Mouse (Mus musculus): ENCODE data around the gene Psmc3. TPM values are rescaled to one million over a fixed set of nuclear protein-coding genes. Genes with fewer than 3 reads are reported as not detected.

The Psmc3 gene
- total and polyA plus RNA-seq, 3 experiments, result 214 to 284 (median 257) TPM

GRCm38 (mm10) chr2:91047359-91047758 is 6.5 kb upstream of the Psmc3 start:
- dilution Hi-C loops (cut with MboI; ENCODE audit: extremely low pct_ligation_motif_present, extremely low pct_unique_long_range_greater_than_20kb, low sequenced_read_pairs) (no loop called here), in situ Hi-C loops (cut with MboI; ENCODE audit: low pct_ligation_motif_present, low pct_unique_long_range_greater_than_20kb, low sequenced_read_pairs) (no loop called here)
- no peak overlapping the region for H3K27ac ChIP-seq (ENCODE audit: insufficient read depth, low read depth)
- H3K9ac ChIP-seq (ENCODE audit: insufficient read depth, low read depth), result no peak overlapping the region
- no peak for DNase-seq (ENCODE audit: extremely low read depth)
- no peak overlapping the region for H3K4me3 ChIP-seq (replicated peaks in 1 of 3; ENCODE audit: low read depth in 2 of 3, low read length in 2 of 3, poor library complexity in 1 of 3)
- H3K4me2 ChIP-seq (ENCODE audit: insufficient read depth, low read depth, poor library complexity, severe bottlenecking), result no peak overlapping the region
- no peaks in the 10 kb centered on the region for H3K79me2 ChIP-seq (replicated peaks; ENCODE audit: control insufficient read depth, extremely low read depth, insufficient read depth, poor library complexity, severe bottlenecking)
- peaks cover 0 to 6% of the 10 kb centered on the region in 2 experiments for H3K36me3 ChIP-seq (replicated peaks in 1 of 2; ENCODE audit: control insufficient read depth in 1 of 2, insufficient read depth in 1 of 2, low read length in 1 of 2)
- no peak for TF ChIP-seq NRF1 (IDR thresholded peaks at IDR 0.05; ENCODE audit: low read depth, low read length)
- no peak for TF ChIP-seq IRF4 (IDR thresholded peaks at IDR 0.05; ENCODE audit: low read depth, low read length)
- no peak for TF ChIP-seq UBTF (IDR thresholded peaks at IDR 0.05; ENCODE audit: low read depth, low read length)
- no peak for TF ChIP-seq TCF12 (IDR thresholded peaks at IDR 0.05; ENCODE audit: low read depth, low read length)
- no peak for TF ChIP-seq MAFK (IDR thresholded peaks at IDR 0.05; ENCODE audit: insufficient replicate concordance, low read length)
- no peak for TF ChIP-seq PAX5 (IDR thresholded peaks at IDR 0.05; ENCODE audit: low read length)
- TF ChIP-seq RCOR1 (conservative IDR thresholded peaks at IDR 0.05; ENCODE audit: low read depth, low read length), result no peak
- TF ChIP-seq SIN3A (IDR thresholded peaks at IDR 0.05; ENCODE audit: low read length), result no peak
- TF ChIP-seq E2F4 (IDR thresholded peaks at IDR 0.05; ENCODE audit: insufficient replicate concordance, low read depth, low read length), result no peak
- no peaks in the 10 kb centered on the region for H3K9me3 ChIP-seq (replicated peaks; ENCODE audit: low read length)
- peaks cover 5 to 19% of the 10 kb centered on the region in 2 experiments; a peak in 3 of 4 replicates for H3K4me1 ChIP-seq (ENCODE audit: control insufficient read depth in 1 of 2, insufficient read depth in 2 of 2)
- H3K27me3 ChIP-seq (replicated peaks), result no peaks in the 10 kb centered on the region

- Histone ChIP-seq H3K4me2 (ENCODE audit: insufficient read depth, low read depth, poor library complexity, severe bottlenecking) (no peak overlapping the region), H3K9me3 (replicated peaks; ENCODE audit: low read length) (no peaks in the 10 kb centered on the region), H3K9ac (ENCODE audit: insufficient read depth, low read depth) (no peak overlapping the region), H3K79me2 (replicated peaks; ENCODE audit: control insufficient read depth, extremely low read depth, insufficient read depth, poor library complexity, severe bottlenecking) (peaks cover 13% of the 10 kb centered on the region), H3K27me3 (replicated peaks) (no peaks in the 10 kb centered on the region), H3K36me3 (replicated peaks in 1 of 2; ENCODE audit: control insufficient read depth in 1 of 2, insufficient read depth in 1 of 2, low read length in 1 of 2) (peaks cover 17 to 27% of the 10 kb centered on the region in 2 experiments), H3K27ac (ENCODE audit: insufficient read depth, low read depth) (no peak overlapping the region), H3K4me1 (ENCODE audit: control insufficient read depth in 1 of 2, insufficient read depth in 2 of 2) (peaks cover 7 to 21% of the 10 kb centered on the region in 2 experiments), H3K4me3 (replicated peaks in 1 of 3; ENCODE audit: low read depth in 2 of 3, low read length in 2 of 3, poor library complexity in 1 of 3) (no peak overlapping the region)
- dilution Hi-C loops (cut with MboI; ENCODE audit: extremely low pct_ligation_motif_present, extremely low pct_unique_long_range_greater_than_20kb, low sequenced_read_pairs), result no loop called here
- TF ChIP-seq MAFK (IDR thresholded peaks at IDR 0.05; ENCODE audit: insufficient replicate concordance, low read length) (peak; percentile 73; the same call in 1 of the 2 replicates), JUN (IDR thresholded peaks at IDR 0.05; ENCODE audit: insufficient read depth, low read depth, low read length) (no peak), PAX5 (IDR thresholded peaks at IDR 0.05; ENCODE audit: low read length) (no peak), RAD21 (IDR thresholded peaks at IDR 0.05; ENCODE audit: low read depth, low read length) (no peak), MAX (IDR thresholded peaks at IDR 0.05; ENCODE audit: low read length) (no peak), ZC3H11A (IDR thresholded peaks at IDR 0.05; ENCODE audit: low read depth, low read length) (no peak), ZKSCAN1 (IDR thresholded peaks at IDR 0.05; ENCODE audit: borderline replicate concordance, low read depth, low read length) (no peak)
- no peak for DNase-seq (ENCODE audit: extremely low read depth)
- in situ Hi-C loops (cut with MboI; ENCODE audit: low pct_ligation_motif_present, low pct_unique_long_range_greater_than_20kb, low sequenced_read_pairs), result no loop called here
These were observed 1.9 kb upstream of the Psmc3 start for GRCm38 (mm10) chr2:91051917-91052316.

Data from CH12.LX (cell line).